12 mouse cellular contexts compared by ENCODE assay signal in genomic region chr2:30444450-30444849, GRCm38 (mm10). TPM values are rescaled to one million over a fixed set of nuclear protein-coding genes. Genes with fewer than 3 reads are reported as not detected.
DNase-seq lines count a peak whose midpoint lies in the region; ATAC-seq and TF ChIP-seq lines count a peak whose summit lies in the region.
"Had no signal": no experiment of that assay in that cellular context is flagged by ENCODE, and none has a peak within 500 bp of the region (broad histone marks: within the 10 kb centered on the region; RNA-seq: fewer than 3 reads in every experiment).

No protein-coding gene starts in this region.

- H3K27ac ChIP-seq in hindbrain, embryonic 10.5 days: peak overlapping the region; percentile 98
- no peak overlapping the region for H3K27ac ChIP-seq in hindbrain, postnatal 0 days
- H3K27ac ChIP-seq in midbrain, embryonic 12.5 days (replicated peaks): peak overlapping the region; percentile 98
- no peak overlapping the region for H3K27ac ChIP-seq in midbrain, embryonic 16.5 days (ENCODE audit: low read length)
- H3K27ac ChIP-seq in intestine, postnatal 0 days (ENCODE audit: low read depth, low read length): peak overlapping the region; percentile 62
- peak overlapping the region; percentile 99 for H3K27ac ChIP-seq in stomach, postnatal 0 days (replicated peaks)

- H3K4me3 ChIP-seq in hindbrain, embryonic 10.5 days: no peak overlapping the region
- H3K4me3 ChIP-seq in hindbrain, postnatal 0 days (ENCODE audit: low read length): no peak overlapping the region
- no peak overlapping the region for H3K4me3 ChIP-seq in midbrain, embryonic 12.5 days
- no peak overlapping the region for H3K4me3 ChIP-seq in midbrain, embryonic 16.5 days (ENCODE audit: low read depth, low read length)
- H3K4me3 ChIP-seq in intestine, postnatal 0 days (ENCODE audit: low read depth, low read length): no peak overlapping the region
- no peak overlapping the region for H3K4me3 ChIP-seq in stomach, postnatal 0 days (ENCODE audit: low read depth, low read length)

- H3K9me3 ChIP-seq in hindbrain, embryonic 10.5 days: peaks cover 2% of the 10 kb centered on the region; the same call in 1 of the 2 replicates
- H3K9me3 ChIP-seq in hindbrain, postnatal 0 days (ENCODE audit: low read length): no peaks in the 10 kb centered on the region
- no peaks in the 10 kb centered on the region for H3K9me3 ChIP-seq in midbrain, embryonic 12.5 days
- no peaks in the 10 kb centered on the region for H3K9me3 ChIP-seq in midbrain, embryonic 16.5 days (replicated peaks; ENCODE audit: control insufficient read depth, low read length, poor library complexity, severe bottlenecking)
- no peaks in the 10 kb centered on the region for H3K9me3 ChIP-seq in intestine, postnatal 0 days (ENCODE audit: control insufficient read depth)
- no peaks in the 10 kb centered on the region for H3K9me3 ChIP-seq in stomach, postnatal 0 days (ENCODE audit: control insufficient read depth, low read length)

- H3K9ac ChIP-seq in hindbrain, postnatal 0 days (replicated peaks; ENCODE audit: low read length): no peak overlapping the region
- H3K9ac ChIP-seq in midbrain, embryonic 12.5 days (replicated peaks): no peak overlapping the region
- H3K9ac ChIP-seq in midbrain, embryonic 16.5 days (ENCODE audit: low read depth, low read length): no peak overlapping the region
- H3K9ac ChIP-seq in intestine, postnatal 0 days (ENCODE audit: low read depth, low read length): no peak overlapping the region
- H3K9ac ChIP-seq in stomach, postnatal 0 days (ENCODE audit: low read length): peak overlapping the region; percentile 23; the same call in 1 of the 2 replicates

- TF ChIP-seq EP300 in stomach, postnatal 0 days (optimal IDR thresholded peaks at IDR 0.05): no peak

- no peak for ATAC-seq in hindbrain, postnatal 0 days
- ATAC-seq in midbrain, embryonic 12.5 days (ENCODE audit: low FRiP score, low read depth): no peak
- ATAC-seq in midbrain, embryonic 16.5 days: no peak
- no peak for ATAC-seq in intestine, postnatal 0 days
- ATAC-seq in stomach, postnatal 0 days (ENCODE audit: low FRiP score, low TSS enrichment): no peak

- no peaks in the 10 kb centered on the region for H3K27me3 ChIP-seq in hindbrain, embryonic 10.5 days (ENCODE audit: insufficient read depth, poor library complexity, severe bottlenecking)
- no peaks in the 10 kb centered on the region for H3K27me3 ChIP-seq in hindbrain, postnatal 0 days (ENCODE audit: insufficient read depth, low read length)
- no peaks in the 10 kb centered on the region for H3K27me3 ChIP-seq in midbrain, embryonic 12.5 days
- H3K27me3 ChIP-seq in midbrain, embryonic 16.5 days (ENCODE audit: control insufficient read depth, insufficient read depth, low read depth, low read length): no peaks in the 10 kb centered on the region
- no peaks in the 10 kb centered on the region for H3K27me3 ChIP-seq in intestine, postnatal 0 days (replicated peaks; ENCODE audit: control insufficient read depth, insufficient read depth, low read length)
- H3K27me3 ChIP-seq in stomach, postnatal 0 days (ENCODE audit: control insufficient read depth, insufficient read depth, low read length): no peaks in the 10 kb centered on the region

- H3K36me3 ChIP-seq in hindbrain, embryonic 10.5 days: peaks cover 79% of the 10 kb centered on the region
- H3K36me3 ChIP-seq in hindbrain, postnatal 0 days (ENCODE audit: insufficient read depth, low read length): peaks cover 5% of the 10 kb centered on the region
- peaks cover 54% of the 10 kb centered on the region for H3K36me3 ChIP-seq in midbrain, embryonic 12.5 days
- peaks cover 8% of the 10 kb centered on the region for H3K36me3 ChIP-seq in midbrain, embryonic 16.5 days (ENCODE audit: control insufficient read depth, insufficient read depth, low read length)
- peaks cover 49% of the 10 kb centered on the region for H3K36me3 ChIP-seq in intestine, postnatal 0 days (ENCODE audit: control insufficient read depth, insufficient read depth)
- H3K36me3 ChIP-seq in stomach, postnatal 0 days (ENCODE audit: control insufficient read depth, insufficient read depth, low read length): peaks cover 17% of the 10 kb centered on the region

- H3K4me2 ChIP-seq in hindbrain, postnatal 0 days (ENCODE audit: low read depth, low read length): no peak overlapping the region
- no peak overlapping the region for H3K4me2 ChIP-seq in midbrain, embryonic 12.5 days (replicated peaks)
- no peak overlapping the region for H3K4me2 ChIP-seq in midbrain, embryonic 16.5 days (ENCODE audit: low read length)
- H3K4me2 ChIP-seq in intestine, postnatal 0 days (replicated peaks; ENCODE audit: low read depth): 0 out of 2 replicates have a peak overlapping the region, but pooled peaks have one; percentile 21
- peak overlapping the region; percentile 15; the same call in 1 of the 2 replicates for H3K4me2 ChIP-seq in stomach, postnatal 0 days (replicated peaks; ENCODE audit: low read depth)

- DNase-seq in hindbrain, embryonic 10.5 days (ENCODE audit: low spot score): no peak
- DNase-seq in hindbrain, postnatal 0 days (ENCODE audit: low spot score): no peak
- no peak for DNase-seq in stomach, postnatal 0 days (ENCODE audit: low spot score)
- no peak for DNase-seq in ovary, postnatal 36 days (ENCODE audit: low spot score)
- DNase-seq: adrenal gland, adult 2 months; cerebellum, adult 18-20 months; gastrocnemius, postnatal 25 days; spleen, adult 18-20 months had no signal

- H3K4me1 ChIP-seq in hindbrain, embryonic 10.5 days (replicated peaks): peaks cover 90% of the 10 kb centered on the region
- H3K4me1 ChIP-seq in hindbrain, postnatal 0 days (ENCODE audit: insufficient read depth, low read length): peaks cover 21% of the 10 kb centered on the region
- H3K4me1 ChIP-seq in midbrain, embryonic 12.5 days: peaks cover 47% of the 10 kb centered on the region
- H3K4me1 ChIP-seq in midbrain, embryonic 16.5 days (ENCODE audit: control insufficient read depth, insufficient read depth, low read length): peaks cover 31% of the 10 kb centered on the region
- peaks cover 22% of the 10 kb centered on the region for H3K4me1 ChIP-seq in intestine, postnatal 0 days (replicated peaks; ENCODE audit: control insufficient read depth, insufficient read depth, low read length)
- peaks cover 27% of the 10 kb centered on the region for H3K4me1 ChIP-seq in stomach, postnatal 0 days (replicated peaks; ENCODE audit: control insufficient read depth, insufficient read depth)

- no peak for TF ChIP-seq CTCF in hindbrain, postnatal 0 days (IDR thresholded peaks at IDR 0.05; ENCODE audit: low read depth)
- no peak for TF ChIP-seq CTCF in intestine, postnatal 0 days (IDR thresholded peaks at IDR 0.05; ENCODE audit: low read depth)
- TF ChIP-seq CTCF in stomach, postnatal 0 days (IDR thresholded peaks at IDR 0.05; ENCODE audit: low read depth): no peak

RNA-seq across cellular contexts. Expression of gene Ptpa, which starts 28.6 kb away (rescaled TPM):
- polyA plus RNA-seq in hindbrain, embryonic 10.5 days (2016; fragmentation: Nextera tagmentation; extraction: Ambion mirVana): 149 and 151 TPM in 2 replicates
- 140 and 156 TPM in 2 replicates for total RNA-seq in hindbrain, postnatal 0 days (2014; rRNA removed)
- 133 and 138 TPM in 2 replicates for polyA plus RNA-seq in hindbrain, postnatal 0 days (2015; fragmentation: Nextera tagmentation; extraction: Ambion mirVana)
- polyA plus RNA-seq in midbrain, embryonic 12.5 days (2016; fragmentation: Nextera tagmentation; extraction: Ambion mirVana): 128 and 129 TPM in 2 replicates
- polyA plus RNA-seq in midbrain, embryonic 16.5 days (2015; fragmentation: Nextera tagmentation; extraction: Ambion mirVana): 146 and 156 TPM in 2 replicates
- 70.9 and 71.4 TPM in 2 replicates for polyA plus RNA-seq in intestine, postnatal 0 days (2015; fragmentation: Nextera tagmentation; extraction: Ambion mirVana)
- 76.6 and 79.6 TPM in 2 replicates for polyA plus RNA-seq in stomach, postnatal 0 days (2015; fragmentation: Nextera tagmentation; extraction: Ambion mirVana)

RNA-seq across cellular contexts. Expression of gene Crat, which starts 28.8 kb away (rescaled TPM):
- 22.4 and 26.7 TPM in 2 replicates for polyA plus RNA-seq in hindbrain, embryonic 10.5 days (2016; fragmentation: Nextera tagmentation; extraction: Ambion mirVana)
- 49.3 and 51.5 TPM in 2 replicates for total RNA-seq in hindbrain, postnatal 0 days (2014; rRNA removed)
- polyA plus RNA-seq in hindbrain, postnatal 0 days (2015; fragmentation: Nextera tagmentation; extraction: Ambion mirVana): 26.0 and 27.6 TPM in 2 replicates
- 20.4 and 22.6 TPM in 2 replicates for polyA plus RNA-seq in midbrain, embryonic 12.5 days (2016; fragmentation: Nextera tagmentation; extraction: Ambion mirVana)
- 23.6 and 26.0 TPM in 2 replicates for polyA plus RNA-seq in midbrain, embryonic 16.5 days (2015; fragmentation: Nextera tagmentation; extraction: Ambion mirVana)
- 46.1 and 46.4 TPM in 2 replicates for polyA plus RNA-seq in intestine, postnatal 0 days (2015; fragmentation: Nextera tagmentation; extraction: Ambion mirVana)
- 22.0 and 25.9 TPM in 2 replicates for polyA plus RNA-seq in stomach, postnatal 0 days (2015; fragmentation: Nextera tagmentation; extraction: Ambion mirVana)

RNA-seq across cellular contexts. Expression of gene Ier5l, which starts 29.6 kb away (rescaled TPM):
- 3.1 and 3.3 TPM in 2 replicates for polyA plus RNA-seq in hindbrain, embryonic 10.5 days (2016; fragmentation: Nextera tagmentation; extraction: Ambion mirVana)
- 26.5 and 30.2 TPM in 2 replicates for total RNA-seq in hindbrain, postnatal 0 days (2014; rRNA removed)
- polyA plus RNA-seq in hindbrain, postnatal 0 days (2015; fragmentation: Nextera tagmentation; extraction: Ambion mirVana): 2.4 and 2.8 TPM in 2 replicates
- polyA plus RNA-seq in midbrain, embryonic 12.5 days (2016; fragmentation: Nextera tagmentation; extraction: Ambion mirVana): 2.7 and 3.4 TPM in 2 replicates
- 2.0 TPM in 2 replicates for polyA plus RNA-seq in midbrain, embryonic 16.5 days (2015; fragmentation: Nextera tagmentation; extraction: Ambion mirVana)
- polyA plus RNA-seq in intestine, postnatal 0 days (2015; fragmentation: Nextera tagmentation; extraction: Ambion mirVana): 1.6 and 2.2 TPM in 2 replicates
- polyA plus RNA-seq in stomach, postnatal 0 days (2015; fragmentation: Nextera tagmentation; extraction: Ambion mirVana): 1.8 and 4.4 TPM in 2 replicates
- total RNA-seq: G1E had no signal
- polyA plus RNA-seq: G1E had no signal

RNA-seq across cellular contexts. Expression of gene Dolpp1, which starts 52.4 kb away (rescaled TPM):
- 52.9 and 55.6 TPM in 2 replicates for polyA plus RNA-seq in hindbrain, embryonic 10.5 days (2016; fragmentation: Nextera tagmentation; extraction: Ambion mirVana)
- 119 and 122 TPM in 2 replicates for total RNA-seq in hindbrain, postnatal 0 days (2014; rRNA removed)
- 48.2 and 49.4 TPM in 2 replicates for polyA plus RNA-seq in hindbrain, postnatal 0 days (2015; fragmentation: Nextera tagmentation; extraction: Ambion mirVana)
- 51.2 and 52.3 TPM in 2 replicates for polyA plus RNA-seq in midbrain, embryonic 12.5 days (2016; fragmentation: Nextera tagmentation; extraction: Ambion mirVana)
- 63.6 and 67.8 TPM in 2 replicates for polyA plus RNA-seq in midbrain, embryonic 16.5 days (2015; fragmentation: Nextera tagmentation; extraction: Ambion mirVana)
- 39.5 and 41.5 TPM in 2 replicates for polyA plus RNA-seq in intestine, postnatal 0 days (2015; fragmentation: Nextera tagmentation; extraction: Ambion mirVana)
- 29.8 and 32.9 TPM in 2 replicates for polyA plus RNA-seq in stomach, postnatal 0 days (2015; fragmentation: Nextera tagmentation; extraction: Ambion mirVana)

Comparison
In these comparisons a context has a peak if more than half of its experiments do, and no peak if none do; other contexts are left out.
1. H3K27ac ChIP-seq: peak in hindbrain, embryonic 10.5 days (single experiment), midbrain, embryonic 12.5 days (single experiment), intestine, postnatal 0 days (single experiment) and stomach, postnatal 0 days (single experiment); none in hindbrain, postnatal 0 days (single experiment) and midbrain, embryonic 16.5 days (single experiment).
2. H3K4me2 ChIP-seq: peak in intestine, postnatal 0 days (single experiment) and stomach, postnatal 0 days (single experiment); none in hindbrain, postnatal 0 days (single experiment), midbrain, embryonic 12.5 days (single experiment) and midbrain, embryonic 16.5 days (single experiment).